Mouse (Mus musculus): ENCODE data around the gene Msrb2.

GRCm38 (mm10) chr2:19444346-19444745 is 73.1 kb downstream of the Msrb2 start:
- no peak for TF ChIP-seq CTCF (IDR thresholded peaks at IDR 0.05; ENCODE audit: control insufficient read depth, insufficient read depth, insufficient read length)
- no peak for TF ChIP-seq MYOD1 (IDR thresholded peaks at IDR 0.05; ENCODE audit: control insufficient read depth, insufficient read length, low read depth)
- TF ChIP-seq MAX (IDR thresholded peaks at IDR 0.05) = no peak

Measured in C2C12 (cell line).